Mouse (Mus musculus) ES-E14 (cell line): ENCODE results near the gene Tff2. TPM values are rescaled to one million over a fixed set of nuclear protein-coding genes. Genes with fewer than 3 reads are reported as not detected.
A peak's percentile ranks its signal among the peaks of the same experiment; 100 is the strongest.

ENCODE experiments used
- DNase-seq: peaks from one replicate; pipeline ENCODE4 v3.0.0-alpha.2; 2013; ENCODE audit warnings: low read depth, low spot score
- H3K27ac ChIP-seq: 2 replicates; pipeline ENCODE4 v1.5.1; 2012; ENCODE audit warnings: low read depth, mild to moderate bottlenecking, low read length, moderate library complexity, mixed read lengths; ENCODE audit not compliant: poor library complexity, insufficient read depth, severe bottlenecking
- H3K36me3 ChIP-seq: 2 replicates; pipeline ENCODE4 v1.6.1; 2012; ENCODE audit warnings: mild to moderate bottlenecking, low read length, moderate library complexity, mixed read lengths; ENCODE audit not compliant: control insufficient read depth, poor library complexity, insufficient read depth, severe bottlenecking
- H3K4me1 ChIP-seq, 2 experiments: fragments of 150-350 bp in 1 of 2; sonication (generic) in 1 of 2; 2 replicates each; pipeline ENCODE4 v1.6.1; 2012; ENCODE audit warnings: low read length in 2 of 2, mild to moderate bottlenecking in 1 of 2, mixed read lengths in 1 of 2; ENCODE audit not compliant: control insufficient read depth in 2 of 2, insufficient read depth in 2 of 2, poor library complexity in 1 of 2
- H3K4me3 ChIP-seq, 2 experiments: fragments of 150-350 bp in 1 of 2; sonication (generic) in 1 of 2; 2 replicates each; pipeline ENCODE4 v1.5.1; 2012; ENCODE audit warnings: low read length in 2 of 2, low read depth in 1 of 2, mild to moderate bottlenecking in 1 of 2, mixed read lengths in 1 of 2; ENCODE audit not compliant: insufficient read depth in 1 of 2, poor library complexity in 1 of 2, severe bottlenecking in 1 of 2
- H3K9ac ChIP-seq: 2 replicates; pipeline ENCODE4 v1.6.1; 2012; ENCODE audit warnings: low read depth, mild to moderate bottlenecking, low read length, mixed read lengths; ENCODE audit not compliant: poor library complexity, insufficient read depth, severe bottlenecking
- H3K9me3 ChIP-seq: fragments of 150-350 bp; sonication (generic); 2 replicates; pipeline ENCODE4 v1.6.1; 2012; ENCODE audit warnings: low read depth, mild to moderate bottlenecking, low read length; ENCODE audit not compliant: control insufficient read depth, insufficient read depth
- CHD2 ChIP-seq: IDR thresholded peaks from 2 replicates; pipeline ENCODE4 v1.6.1; 2014; ENCODE audit warnings: mild to moderate bottlenecking, low read depth, low read length, inconsistent platforms
- HCFC1 ChIP-seq: IDR thresholded peaks from 2 replicates; pipeline ENCODE4 v1.6.1; 2012; ENCODE audit warnings: low read length, inconsistent platforms, borderline replicate concordance; ENCODE audit not compliant: insufficient read depth
- MAFK ChIP-seq: IDR thresholded peaks from 2 replicates; pipeline ENCODE4 v1.6.1; 2014; ENCODE audit warnings: mild to moderate bottlenecking, low read depth, low read length, inconsistent platforms; ENCODE audit not compliant: insufficient read depth
- ZC3H11A ChIP-seq: IDR thresholded peaks from 2 replicates; pipeline ENCODE4 v1.6.1; 2012; ENCODE audit warnings: low read depth, mild to moderate bottlenecking, inconsistent platforms, low read length, borderline replicate concordance
- ZNF384 ChIP-seq: IDR thresholded peaks from 2 replicates; pipeline ENCODE4 v1.6.1; 2012; ENCODE audit warnings: low read depth, low read length, inconsistent platforms
- in situ Hi-C, 2 experiments: fragments of 600-800 bp; cut with MboI; formaldehyde crosslinking; loops; one replicate each; pipeline ENCODE4 v1.15.1; 2025; ENCODE audit warnings: low sequenced_read_pairs in 2 of 2, inconsistent platforms in 1 of 2; ENCODE audit not compliant: unreplicated experiment in 2 of 2
- total RNA-seq: library from RNA; depleted of rRNA; stranded (reverse); fragments of 300-350 nt; gene quantifications from 2 replicates; pipeline ENCODE4 v1.2.3, GENCODE M21; 2012

Tff2 gene
- total RNA-seq, 1 experiment, result not detected

DNA sequence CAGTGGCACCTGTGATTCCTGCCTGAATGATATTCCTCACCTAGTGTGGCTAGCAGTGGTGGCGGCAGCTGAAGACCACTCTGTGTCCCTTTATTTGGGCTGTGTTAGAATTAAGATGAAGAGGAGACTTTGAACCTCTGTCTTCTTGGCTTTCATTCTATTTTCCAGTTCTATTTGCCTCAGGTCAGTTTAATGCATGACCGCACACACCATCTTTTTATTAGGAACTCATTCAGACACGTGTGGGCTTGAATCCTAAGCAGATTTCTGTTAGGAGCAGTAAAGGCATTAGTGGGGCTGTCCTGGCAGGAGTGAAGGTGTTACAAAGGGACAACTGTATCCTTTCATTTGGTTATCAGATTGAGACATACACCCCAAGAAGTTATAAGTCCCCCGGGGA, 16.2 kb upstream of the Tff2 start:
- no peak for TF ChIP-seq HCFC1
- no peak for TF ChIP-seq ZC3H11A
- TF ChIP-seq MAFK, result no peak
- no peak for TF ChIP-seq CHD2
- TF ChIP-seq ZNF384, result no peak
- no peaks in the 10 kb centered on the region for H3K36me3 ChIP-seq
- in situ Hi-C loops, result no loop called here
- H3K27ac ChIP-seq, result no peak overlapping the region
- H3K4me1 ChIP-seq, result no peaks in the 10 kb centered on the region
- no peak overlapping the region for H3K4me3 ChIP-seq
- H3K9me3 ChIP-seq, result no peaks in the 10 kb centered on the region
- H3K9ac ChIP-seq, result no peak overlapping the region
- no peak for DNase-seq

DNA sequence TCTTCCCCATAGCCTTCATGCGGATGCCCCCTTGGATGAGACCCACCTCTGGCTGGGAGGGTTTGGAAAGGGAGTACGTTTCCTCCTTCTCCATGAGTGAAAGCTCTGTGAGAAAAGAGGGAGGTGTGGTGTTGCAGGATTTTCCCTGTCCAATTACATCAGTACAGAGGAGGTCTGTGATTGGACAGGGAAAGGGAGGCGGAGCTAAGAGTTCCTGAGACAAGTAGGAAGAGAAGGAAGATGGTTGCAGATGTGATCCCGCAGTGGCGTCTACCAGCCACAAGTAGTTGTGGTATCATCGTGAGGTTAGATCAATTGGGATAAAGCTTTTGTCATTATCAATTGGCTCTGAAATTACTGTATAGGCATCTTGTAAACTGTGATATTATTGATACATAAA, 13.8 kb upstream of the Tff2 start:
- Histone ChIP-seq H3K4me3 (no peak overlapping the region), H3K9me3 (no peaks in the 10 kb centered on the region), H3K27ac (no peak overlapping the region), H3K36me3 (no peaks in the 10 kb centered on the region), H3K4me1 (no peaks in the 10 kb centered on the region), H3K9ac (no peak overlapping the region)
- TF ChIP-seq ZNF384, result no peak
- TF ChIP-seq CHD2, result no peak
- TF ChIP-seq MAFK, result no peak
- no peak for TF ChIP-seq HCFC1
- TF ChIP-seq ZC3H11A, result no peak
- DNase-seq, result peak; percentile 35
- in situ Hi-C loops, result no loop called here

- in situ Hi-C loops, result no loop called here
- TF ChIP-seq MAFK (no peak), CHD2 (no peak), HCFC1 (no peak), ZNF384 (no peak), ZC3H11A (no peak)
- Histone ChIP-seq H3K4me3 (no peak overlapping the region), H3K9me3 (no peaks in the 10 kb centered on the region), H3K4me1 (no peaks in the 10 kb centered on the region), H3K27ac (no peak overlapping the region), H3K9ac (no peak overlapping the region), H3K36me3 (no peaks in the 10 kb centered on the region)
- no peak for DNase-seq
These were observed 9.7 kb upstream of the Tff2 start for GRCm38 (mm10) chr17:31153785-31154184.

DNA sequence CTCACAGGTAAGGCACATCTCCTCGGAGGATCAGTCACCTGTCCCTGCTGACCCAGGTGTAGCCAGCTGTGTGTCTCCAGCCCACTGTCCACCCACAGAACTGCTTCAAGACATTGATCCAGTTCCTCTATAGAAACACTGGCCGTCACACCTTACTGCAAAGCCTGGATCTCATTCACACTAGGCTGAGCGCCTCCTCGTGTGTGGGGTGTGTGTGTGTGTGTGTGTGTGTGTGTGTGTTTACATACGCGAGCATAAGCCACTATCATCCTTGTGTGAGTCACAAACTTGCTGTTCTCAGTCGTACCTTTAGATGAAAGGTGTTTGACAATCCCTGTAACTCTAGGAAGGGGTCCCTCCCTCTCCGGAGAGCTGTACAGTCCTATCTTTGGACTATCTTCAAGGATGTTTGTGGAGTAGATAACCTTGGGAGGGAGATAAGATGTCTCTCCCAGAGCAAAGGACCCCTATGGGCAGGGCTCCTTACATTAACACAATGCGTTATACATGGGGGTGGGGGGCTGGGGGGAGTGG, 9.0 kb upstream of the Tff2 start:
- no peak for DNase-seq
- no peaks in the 10 kb centered on the region for H3K4me1 ChIP-seq
- H3K4me3 ChIP-seq, result no peak overlapping the region
- in situ Hi-C loops, result no loop called here
- H3K9ac ChIP-seq, result no peak overlapping the region
- no peaks in the 10 kb centered on the region for H3K9me3 ChIP-seq
- H3K36me3 ChIP-seq, result no peaks in the 10 kb centered on the region
- TF ChIP-seq ZC3H11A, result no peak
- no peak for TF ChIP-seq HCFC1
- TF ChIP-seq ZNF384, result no peak
- TF ChIP-seq CHD2, result no peak
- TF ChIP-seq MAFK, result no peak
- H3K27ac ChIP-seq, result no peak overlapping the region

GRCm38 (mm10) chr17:31152512-31152911, 8.4 kb upstream of the Tff2 start:
- in situ Hi-C loops, result no loop called here

More at GRCm38 (mm10) chr17:31152512-31152911, 8.4 kb upstream of the Tff2 start:
- Histone ChIP-seq H3K36me3 (no peaks in the 10 kb centered on the region), H3K9me3 (no peaks in the 10 kb centered on the region), H3K4me1 (no peaks in the 10 kb centered on the region), H3K9ac (no peak overlapping the region), H3K27ac (no peak overlapping the region), H3K4me3 (no peak overlapping the region)
- no peak for DNase-seq
- TF ChIP-seq MAFK, result no peak
- TF ChIP-seq ZC3H11A, result no peak
- no peak for TF ChIP-seq CHD2
- no peak for TF ChIP-seq HCFC1
- no peak for TF ChIP-seq ZNF384
